Mouse (Mus musculus): ENCODE measurements around the gene Araf.

- TF ChIP-seq CTCF (IDR thresholded peaks at IDR 0.05; ENCODE audit: insufficient read depth, low read depth, low read length) (peak; percentile 49), POLR2A (IDR thresholded peaks at IDR 0.05; ENCODE audit: insufficient read depth, low read depth, low read length) (no peak)
These were observed 21.6 kb downstream of the Araf start for GRCm38 (mm10) chrX:20819204-20819628.

All from olfactory bulb, adult 2 months (tissue).